Mouse (Mus musculus) ES-E14 (cell line): Measurements from ENCODE around the gene Psmc3ip. TPM values are rescaled to one million over a fixed set of nuclear protein-coding genes. Genes with fewer than 3 reads are reported as not detected.
"Not testable (repeated sequence)": the region's sequence is repeated elsewhere in the genome, so short reads cannot be mapped to it uniquely, and the experiment has no call there.

ENCODE experiments used
- DNase-seq: peaks from one replicate; pipeline ENCODE4 v3.0.0-alpha.2; 2013; ENCODE audit warnings: low read depth, low spot score
- H3K27ac ChIP-seq: 2 replicates; pipeline ENCODE4 v1.5.1; 2012; ENCODE audit warnings: low read depth, mild to moderate bottlenecking, low read length, moderate library complexity, mixed read lengths; ENCODE audit not compliant: poor library complexity, insufficient read depth, severe bottlenecking
- H3K36me3 ChIP-seq: 2 replicates; pipeline ENCODE4 v1.6.1; 2012; ENCODE audit warnings: mild to moderate bottlenecking, low read length, moderate library complexity, mixed read lengths; ENCODE audit not compliant: control insufficient read depth, poor library complexity, insufficient read depth, severe bottlenecking
- H3K4me1 ChIP-seq, 2 experiments: fragments of 150-350 bp in 1 of 2; sonication (generic) in 1 of 2; 2 replicates each; pipeline ENCODE4 v1.6.1; 2012; ENCODE audit warnings: low read length in 2 of 2, mild to moderate bottlenecking in 1 of 2, mixed read lengths in 1 of 2; ENCODE audit not compliant: control insufficient read depth in 2 of 2, insufficient read depth in 2 of 2, poor library complexity in 1 of 2
- H3K4me3 ChIP-seq, 2 experiments: fragments of 150-350 bp in 1 of 2; sonication (generic) in 1 of 2; 2 replicates each; pipeline ENCODE4 v1.5.1; 2012; ENCODE audit warnings: low read length in 2 of 2, low read depth in 1 of 2, mild to moderate bottlenecking in 1 of 2, mixed read lengths in 1 of 2; ENCODE audit not compliant: insufficient read depth in 1 of 2, poor library complexity in 1 of 2, severe bottlenecking in 1 of 2
- H3K9ac ChIP-seq: 2 replicates; pipeline ENCODE4 v1.6.1; 2012; ENCODE audit warnings: low read depth, mild to moderate bottlenecking, low read length, mixed read lengths; ENCODE audit not compliant: poor library complexity, insufficient read depth, severe bottlenecking
- H3K9me3 ChIP-seq: fragments of 150-350 bp; sonication (generic); 2 replicates; pipeline ENCODE4 v1.6.1; 2012; ENCODE audit warnings: low read depth, mild to moderate bottlenecking, low read length; ENCODE audit not compliant: control insufficient read depth, insufficient read depth
- CHD2 ChIP-seq: IDR thresholded peaks from 2 replicates; pipeline ENCODE4 v1.6.1; 2014; ENCODE audit warnings: mild to moderate bottlenecking, low read depth, low read length, inconsistent platforms
- HCFC1 ChIP-seq: IDR thresholded peaks from 2 replicates; pipeline ENCODE4 v1.6.1; 2012; ENCODE audit warnings: low read length, inconsistent platforms, borderline replicate concordance; ENCODE audit not compliant: insufficient read depth
- MAFK ChIP-seq: IDR thresholded peaks from 2 replicates; pipeline ENCODE4 v1.6.1; 2014; ENCODE audit warnings: mild to moderate bottlenecking, low read depth, low read length, inconsistent platforms; ENCODE audit not compliant: insufficient read depth
- ZC3H11A ChIP-seq: IDR thresholded peaks from 2 replicates; pipeline ENCODE4 v1.6.1; 2012; ENCODE audit warnings: low read depth, mild to moderate bottlenecking, inconsistent platforms, low read length, borderline replicate concordance
- ZNF384 ChIP-seq: IDR thresholded peaks from 2 replicates; pipeline ENCODE4 v1.6.1; 2012; ENCODE audit warnings: low read depth, low read length, inconsistent platforms
- in situ Hi-C, 2 experiments: fragments of 600-800 bp; cut with MboI; formaldehyde crosslinking; loops; one replicate each; pipeline ENCODE4 v1.15.1; 2025; ENCODE audit warnings: low sequenced_read_pairs in 2 of 2, inconsistent platforms in 1 of 2; ENCODE audit not compliant: unreplicated experiment in 2 of 2
- total RNA-seq: library from RNA; depleted of rRNA; stranded (reverse); fragments of 300-350 nt; gene quantifications from 2 replicates; pipeline ENCODE4 v1.2.3, GENCODE M21; 2012

The Psmc3ip gene
- total RNA-seq, 1 experiment, result 31.5 TPM

GRCm38 (mm10) chr11:101128996-101129577, 33.9 kb upstream of the Psmc3ip start:
- H3K27ac ChIP-seq, result no peak overlapping the region
- no peak overlapping the region for H3K4me3 ChIP-seq
- in situ Hi-C loops, result no loop called here
- H3K9ac ChIP-seq, result no peak overlapping the region
- H3K9me3 ChIP-seq, result no peaks in the 10 kb centered on the region
- peaks cover 0 to 2% of the 10 kb centered on the region in 2 experiments; a peak in 1 of 4 replicates for H3K4me1 ChIP-seq
- DNase-seq, result no peak
- no peak for TF ChIP-seq ZNF384
- no peak for TF ChIP-seq HCFC1
- TF ChIP-seq ZC3H11A, result no peak
- no peak for TF ChIP-seq MAFK
- no peak for TF ChIP-seq CHD2
- H3K36me3 ChIP-seq, result peaks cover 15% of the 10 kb centered on the region; the same call in 1 of the 2 replicates

- no peak for TF ChIP-seq ZNF384
- no peak for TF ChIP-seq MAFK
- no peak for TF ChIP-seq CHD2
- no peak for TF ChIP-seq HCFC1
- TF ChIP-seq ZC3H11A, result no peak
These were observed 31.8 kb upstream of the Psmc3ip start for GRCm38 (mm10) chr11:101127075-101127474.

GRCm38 (mm10) chr11:101125008-101125407, 29.8 kb upstream of the Psmc3ip start:
- peaks cover 19% of the 10 kb centered on the region; the same call in 1 of the 2 replicates for H3K36me3 ChIP-seq

More at GRCm38 (mm10) chr11:101127075-101127474, 31.8 kb upstream of the Psmc3ip start:
- Histone ChIP-seq H3K9ac (no peak overlapping the region), H3K9me3 (no peaks in the 10 kb centered on the region), H3K4me1 (peaks cover 0 to 2% of the 10 kb centered on the region in 2 experiments; a peak in 1 of 4 replicates), H3K4me3 (no peak overlapping the region), H3K27ac (no peak overlapping the region), H3K36me3 (peaks cover 19% of the 10 kb centered on the region; the same call in 1 of the 2 replicates)
- no peak for DNase-seq
- in situ Hi-C loops, result no loop called here

GRCm38 (mm10) chr11:101124494-101124893, 29.3 kb upstream of the Psmc3ip start:
- DNase-seq, in situ Hi-C loops: not testable (repeated sequence)
- peaks cover 19% of the 10 kb centered on the region; the same call in 1 of the 2 replicates for H3K36me3 ChIP-seq

More at GRCm38 (mm10) chr11:101125008-101125407, 29.8 kb upstream of the Psmc3ip start:
- H3K9ac ChIP-seq, DNase-seq, H3K27ac ChIP-seq, H3K4me3 ChIP-seq, in situ Hi-C loops, H3K9me3 ChIP-seq, H3K4me1 ChIP-seq: not testable (repeated sequence)

GRCm38 (mm10) chr11:101120545-101121188, 25.4 kb upstream of the Psmc3ip start:
- H3K36me3 ChIP-seq, result peaks cover 11% of the 10 kb centered on the region; the same call in 1 of the 2 replicates
- H3K4me3 ChIP-seq, result peak overlapping the region; percentile 80 to 85
- H3K4me1 ChIP-seq, result peaks cover 0 to 5% of the 10 kb centered on the region in 2 experiments; a peak in 3 of 4 replicates

More at GRCm38 (mm10) chr11:101124494-101124893, 29.3 kb upstream of the Psmc3ip start:
- not testable (repeated sequence) for H3K4me3 ChIP-seq, H3K4me1 ChIP-seq, H3K9ac ChIP-seq, H3K27ac ChIP-seq, H3K9me3 ChIP-seq

More at GRCm38 (mm10) chr11:101120545-101121188, 25.4 kb upstream of the Psmc3ip start:
- in situ Hi-C loops, result no loop called here
- no peak for TF ChIP-seq MAFK
- Histone ChIP-seq H3K27ac (no peak overlapping the region), H3K9me3 (no peaks in the 10 kb centered on the region), H3K9ac (peak overlapping the region; percentile 93)
- no peak for DNase-seq
